Mouse (Mus musculus): Measurements from ENCODE around the gene Hoxd4.

Gene Hoxd4

DNA sequence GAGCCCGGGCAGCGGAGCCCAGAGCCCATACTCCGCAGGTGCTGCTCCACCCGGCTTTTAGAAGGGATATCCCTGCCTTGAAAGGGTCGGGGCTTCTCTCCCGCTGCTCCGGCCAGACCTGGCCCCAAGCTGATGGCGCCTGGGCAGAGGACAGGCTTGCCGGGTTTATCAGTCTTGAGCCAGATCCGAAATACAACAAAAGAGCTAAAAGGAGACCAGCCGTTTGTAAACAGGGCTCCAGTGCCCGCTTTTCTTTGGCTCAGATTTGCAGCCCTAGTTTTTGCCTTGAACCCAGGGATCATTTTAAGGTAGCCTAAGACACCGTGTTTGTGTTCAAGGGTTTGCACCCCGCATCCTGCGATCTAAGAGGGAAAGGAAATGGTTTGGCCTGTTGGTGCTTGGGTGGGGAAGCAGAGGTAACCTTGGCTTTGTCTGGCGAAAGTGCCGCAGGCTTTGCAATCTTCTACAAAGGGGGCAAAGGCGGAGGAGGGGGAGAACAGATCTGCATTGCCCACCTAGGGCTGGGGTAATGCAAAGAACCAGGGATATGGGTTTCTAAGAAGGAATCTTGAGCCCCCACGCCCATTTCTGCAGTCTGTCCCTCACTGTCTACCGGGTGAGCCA, 18.8 kb upstream of the Hoxd4 start:
- no peak for DNase-seq (ENCODE audit: low read depth, low spot score)

GRCm38 (mm10) chr2:74693432-74693827, 18.3 kb upstream of the Hoxd4 start:
- no peak for DNase-seq (ENCODE audit: low read depth, low spot score)

DNA sequence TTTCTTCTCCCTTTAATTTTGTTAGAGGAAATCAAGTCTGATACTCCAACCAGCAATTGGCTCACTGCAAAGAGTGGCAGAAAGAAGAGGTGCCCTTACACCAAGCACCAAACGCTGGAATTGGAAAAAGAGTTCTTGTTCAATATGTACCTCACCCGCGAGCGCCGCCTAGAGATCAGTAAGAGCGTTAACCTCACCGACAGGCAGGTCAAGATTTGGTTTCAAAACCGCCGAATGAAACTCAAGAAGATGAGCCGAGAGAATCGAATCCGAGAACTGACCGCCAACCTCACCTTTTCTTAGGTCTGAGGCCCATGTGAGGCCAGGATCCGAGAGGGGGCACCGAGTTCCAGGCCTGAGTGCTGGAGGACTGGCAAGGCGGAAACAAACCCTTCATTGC, 17.7 kb upstream of the Hoxd4 start:
- no peak for DNase-seq (ENCODE audit: low read depth, low spot score)

DNA sequence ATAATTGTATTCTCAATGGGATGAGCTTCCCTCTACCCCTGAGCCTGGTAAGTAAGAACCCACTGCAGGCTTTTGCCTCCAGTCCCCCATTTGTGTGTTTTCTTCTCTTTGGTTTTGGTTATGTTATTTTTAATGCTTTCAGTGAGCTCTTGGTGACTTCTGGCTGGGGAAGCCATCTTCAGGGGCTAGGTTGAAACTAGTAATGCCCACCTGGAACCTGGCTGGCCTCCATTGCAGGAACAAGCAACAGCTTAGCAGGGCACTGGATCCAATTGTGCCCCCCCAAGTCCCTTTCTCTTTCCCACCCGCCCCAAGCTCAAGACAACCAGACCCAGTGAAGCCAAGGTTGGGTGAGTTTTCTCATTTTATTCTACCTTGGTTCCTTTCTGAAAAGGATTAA, 16.3 kb upstream of the Hoxd4 start:
- DNase-seq (ENCODE audit: low read depth, low spot score), result no peak

DNA sequence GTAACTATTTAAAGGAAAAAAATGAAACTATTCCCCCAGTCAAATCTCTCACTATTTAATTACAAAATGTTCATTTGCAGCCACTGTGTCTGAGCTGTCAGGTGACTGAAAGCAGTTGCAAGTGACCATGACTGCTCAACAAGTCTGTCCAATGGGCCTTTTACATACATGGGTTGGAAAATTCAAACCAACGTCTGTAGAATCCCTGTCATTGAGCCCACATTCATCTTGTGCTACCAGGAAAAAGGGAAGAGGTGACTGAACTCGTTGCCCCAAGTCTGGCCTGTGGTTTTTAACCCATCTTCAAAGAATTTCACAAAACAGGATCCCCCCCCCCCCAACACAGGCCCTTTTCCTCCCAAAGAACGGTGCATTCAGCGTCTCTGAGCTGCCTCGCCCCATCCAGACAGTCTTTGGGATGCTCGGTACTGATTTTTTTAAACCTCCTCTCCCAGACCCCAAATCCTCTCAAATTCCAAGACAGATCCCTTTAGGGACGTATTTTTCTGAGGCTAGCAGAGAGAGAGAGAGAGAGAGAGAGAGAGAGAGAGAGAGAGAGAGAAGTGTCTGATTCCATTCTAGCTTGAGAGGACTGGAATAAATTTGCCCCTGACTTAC, 15.8 kb upstream of the Hoxd4 start:
- DNase-seq (ENCODE audit: low read depth, low spot score), result no peak

- no peak for DNase-seq (ENCODE audit: low read depth, low spot score)
Observed at GRCm38 (mm10) chr2:74696442-74697335, 15.0 kb upstream of the Hoxd4 start.

- DNase-seq (ENCODE audit: low read depth, low spot score), result no peak
Observed at GRCm38 (mm10) chr2:74697567-74698121, 14.1 kb upstream of the Hoxd4 start, which contains the start of gene Hoxd9. Gene Hoxd9, plus strand, starts transcription at chr2:74697727.

DNA sequence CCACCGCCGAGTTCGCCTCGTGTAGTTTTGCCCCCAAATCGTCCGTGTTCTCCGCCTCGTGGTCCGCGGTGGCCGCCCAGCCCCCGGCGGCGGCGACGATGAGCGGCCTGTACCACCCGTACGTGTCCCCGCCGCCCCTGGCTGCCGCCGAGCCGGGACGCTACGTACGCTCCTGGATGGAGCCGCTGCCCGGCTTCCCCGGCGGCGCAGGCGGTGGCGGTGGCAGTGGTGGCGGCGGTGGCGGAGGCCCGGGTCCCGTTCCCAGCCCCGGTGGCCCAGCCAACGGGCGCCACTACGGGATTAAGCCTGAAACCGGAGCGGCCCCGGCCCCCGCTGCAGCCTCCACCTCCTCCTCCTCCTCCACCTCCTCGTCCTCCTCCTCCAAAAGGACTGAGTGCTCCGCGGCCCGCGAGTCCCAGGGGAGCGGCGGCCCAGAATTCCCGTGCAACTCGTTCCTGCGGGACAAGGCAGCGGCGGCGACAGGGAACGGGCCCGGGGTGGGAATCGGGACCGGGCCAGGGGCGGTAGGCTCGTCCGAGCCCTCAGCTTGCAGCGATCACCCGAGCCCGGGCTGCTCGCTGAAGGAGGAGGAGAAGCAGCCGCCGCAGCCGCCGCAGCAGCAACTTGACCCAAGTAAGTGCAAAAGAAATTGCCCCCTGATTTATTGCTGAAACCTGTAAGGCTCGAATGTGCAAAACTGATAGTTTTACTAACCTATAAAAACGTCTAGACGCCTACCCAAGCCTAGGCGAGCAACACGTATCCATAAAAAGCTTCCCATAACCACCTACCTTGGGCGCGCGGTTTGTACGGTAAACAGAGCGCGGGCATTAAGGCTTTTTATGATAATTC, 13.3 kb upstream of the Hoxd4 start:
- no peak for DNase-seq (ENCODE audit: low read depth, low spot score)

DNA sequence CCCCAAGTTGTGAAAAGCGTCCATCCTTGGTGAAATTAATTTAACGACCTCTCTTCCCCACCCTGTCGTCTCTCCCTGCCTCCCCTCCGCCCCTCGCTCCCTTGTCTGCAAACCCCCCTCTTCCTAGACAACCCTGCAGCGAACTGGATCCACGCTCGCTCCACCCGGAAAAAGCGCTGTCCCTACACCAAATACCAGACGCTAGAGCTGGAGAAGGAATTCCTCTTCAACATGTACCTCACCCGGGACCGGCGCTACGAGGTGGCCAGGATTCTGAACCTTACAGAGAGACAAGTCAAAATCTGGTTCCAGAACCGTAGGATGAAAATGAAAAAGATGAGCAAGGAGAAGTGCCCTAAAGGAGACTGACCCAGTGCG, 12.7 kb upstream of the Hoxd4 start:
- DNase-seq (ENCODE audit: low read depth, low spot score), result no peak

DNA sequence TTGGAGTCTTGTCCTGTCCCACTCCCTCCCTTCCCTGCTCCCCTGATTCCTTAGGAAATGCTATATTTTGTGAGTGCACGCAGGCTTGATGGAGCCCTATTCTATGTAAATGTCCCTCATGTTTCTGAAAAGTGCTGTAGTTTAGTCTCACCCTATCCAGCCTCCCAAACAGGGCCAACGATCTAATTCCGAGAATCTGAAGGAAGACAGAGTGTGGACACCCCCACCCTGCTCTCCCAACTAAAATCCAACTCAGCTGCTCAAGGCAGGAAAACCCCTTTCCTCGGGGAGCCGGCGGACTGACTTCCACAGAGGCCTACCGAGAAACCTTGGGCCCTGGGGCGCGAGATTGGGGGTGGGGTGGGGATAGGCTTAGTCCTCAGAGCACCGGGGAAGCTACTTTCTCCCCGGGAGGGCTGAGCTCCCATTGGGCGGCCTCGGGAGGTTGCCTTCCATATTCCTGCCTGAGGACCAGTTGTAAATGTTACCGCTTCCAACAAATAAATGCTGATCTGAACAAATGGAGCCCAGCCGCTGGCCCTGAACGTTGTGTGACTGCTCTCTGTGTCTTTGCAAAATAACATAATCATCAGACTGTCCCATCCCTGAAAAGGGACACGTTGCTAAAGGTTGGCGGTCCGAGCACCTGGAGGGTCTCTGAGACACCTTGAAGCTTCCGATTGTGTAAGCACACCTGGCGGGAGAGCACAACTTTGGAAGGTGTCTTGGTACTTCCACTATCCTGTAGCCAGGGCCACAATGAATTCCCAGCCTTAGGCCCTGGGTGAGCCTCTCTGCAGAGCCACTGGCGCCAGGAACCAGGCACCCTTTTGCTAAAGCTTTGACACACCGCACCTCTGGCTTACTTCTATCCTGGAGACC, 11.8 kb upstream of the Hoxd4 start:
- no peak for DNase-seq (ENCODE audit: low read depth, low spot score)

GRCm38 (mm10) chr2:74700546-74701112, 11.1 kb upstream of the Hoxd4 start:
- DNase-seq (ENCODE audit: low read depth, low spot score), result no peak

- DNase-seq (ENCODE audit: low read depth, low spot score), result peak; percentile 17
Observed at GRCm38 (mm10) chr2:74701949-74702819, 9.5 kb upstream of the Hoxd4 start.

GRCm38 (mm10) chr2:74702820-74703219, 8.9 kb upstream of the Hoxd4 start:
- no peak for DNase-seq (ENCODE audit: low read depth, low spot score)

- no peak for DNase-seq (ENCODE audit: low read depth, low spot score)
Observed at GRCm38 (mm10) chr2:74703317-74703716, 8.4 kb upstream of the Hoxd4 start.

DNA sequence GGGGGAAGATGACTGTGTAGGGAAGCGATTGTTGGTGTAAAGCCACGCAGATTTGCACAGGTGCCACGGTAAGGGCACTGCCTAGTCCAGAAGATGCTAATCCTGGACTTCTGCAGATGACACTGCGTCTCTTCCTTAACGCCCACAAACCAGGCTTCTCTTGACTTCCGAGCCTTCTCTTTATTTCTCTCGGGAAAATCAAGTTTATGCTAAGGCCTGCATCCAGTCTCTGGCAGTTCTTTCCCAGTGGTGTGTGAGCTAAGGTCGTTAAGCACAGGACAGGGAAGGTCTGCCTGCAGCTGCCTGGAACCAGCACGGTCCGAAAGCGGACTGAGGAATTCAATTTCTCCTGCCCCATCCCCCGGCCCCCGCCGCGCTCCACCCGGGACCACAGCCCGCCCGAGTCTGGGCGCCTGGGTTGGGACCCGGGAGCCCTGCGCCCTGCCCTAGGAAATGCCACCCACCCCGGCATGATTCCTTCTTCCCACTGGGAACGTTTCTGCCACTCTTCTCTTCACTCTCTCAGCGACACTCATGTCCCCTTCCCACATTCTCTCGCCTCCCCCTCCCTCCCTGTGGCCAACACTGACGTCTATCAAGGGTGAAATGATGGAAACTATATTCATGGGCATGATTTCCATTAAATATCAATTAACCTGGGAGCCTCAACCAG, 7.9 kb upstream of the Hoxd4 start:
- no peak for DNase-seq (ENCODE audit: low read depth, low spot score)

DNA sequence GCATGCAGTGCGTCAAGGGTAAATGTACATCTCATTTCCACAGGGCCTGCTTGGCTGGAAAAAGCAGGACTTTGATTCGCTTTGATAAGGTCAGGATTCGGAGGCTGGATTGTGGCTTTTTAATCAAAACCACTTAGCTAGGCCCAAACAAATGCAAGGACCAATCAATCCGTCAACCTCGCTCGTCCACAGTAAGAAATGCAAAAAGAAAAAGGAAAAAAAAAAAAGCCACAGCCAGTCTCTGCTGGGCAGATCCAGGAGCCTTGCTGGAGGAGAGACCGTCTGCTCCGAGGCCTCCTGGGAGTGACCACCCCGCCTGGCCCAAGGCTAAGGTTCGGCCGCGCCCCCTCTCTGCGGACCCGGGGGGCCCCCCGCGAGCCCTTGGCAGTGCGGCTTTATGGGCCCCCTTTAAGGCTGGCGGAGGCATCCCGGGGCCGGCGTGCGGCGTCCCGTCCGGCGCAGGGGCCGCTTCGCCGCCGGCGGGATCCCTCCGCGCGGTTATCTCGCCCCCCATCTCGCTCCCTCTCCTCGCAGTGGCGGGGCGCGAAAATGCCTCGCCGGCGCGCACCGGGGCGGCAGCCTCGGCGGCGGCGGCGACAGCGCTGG, 7.2 kb upstream of the Hoxd4 start, which contains the start of gene Hoxd8:
Gene Hoxd8 (plus strand): TSS at position 223 of the 606 bp plus-strand sequence.
- no peak for DNase-seq (ENCODE audit: low read depth, low spot score)

- no peak for DNase-seq (ENCODE audit: low read depth, low spot score)
Observed at GRCm38 (mm10) chr2:74704999-74705466, 6.7 kb upstream of the Hoxd4 start.
